Mouse (Mus musculus) lung, postnatal 14 days (tissue): Measurements from ENCODE around the gene Cntfr.

ENCODE experiments used
- DNase-seq: peaks from one replicate; pipeline ENCODE4 v3.0.0; 2021

Gene Cntfr

GRCm38 (mm10) chr4:41677006-41677629 is 19.8 kb downstream of the Cntfr start:
- DNase-seq, result peak; percentile 33

GRCm38 (mm10) chr4:41676248-41677005 is 20.5 kb downstream of the Cntfr start:
- no peak for DNase-seq

GRCm38 (mm10) chr4:41673186-41673585 is 23.7 kb downstream of the Cntfr start:
- DNase-seq, result no peak

- DNase-seq, result no peak
These were observed 24.3 kb downstream of the Cntfr start for GRCm38 (mm10) chr4:41672522-41672963.

- no peak for DNase-seq
These were observed 24.9 kb downstream of the Cntfr start for GRCm38 (mm10) chr4:41671963-41672480.

GRCm38 (mm10) chr4:41671500-41671899 is 25.4 kb downstream of the Cntfr start:
- DNase-seq, result no peak

- no peak for DNase-seq
These were observed 26.1 kb downstream of the Cntfr start for GRCm38 (mm10) chr4:41670836-41671235.

- no peak for DNase-seq
These were observed 30.2 kb downstream of the Cntfr start for GRCm38 (mm10) chr4:41666646-41667045.

- DNase-seq, result no peak
These were observed 31.7 kb downstream of the Cntfr start for GRCm38 (mm10) chr4:41665009-41665675.

GRCm38 (mm10) chr4:41664533-41664932 is 32.4 kb downstream of the Cntfr start:
- DNase-seq, result no peak

GRCm38 (mm10) chr4:41663614-41664013 is 33.3 kb downstream of the Cntfr start:
- no peak for DNase-seq

GRCm38 (mm10) chr4:41662723-41663122 is 34.2 kb downstream of the Cntfr start:
- no peak for DNase-seq

GRCm38 (mm10) chr4:41660851-41661430 is 35.9 kb downstream of the Cntfr start:
- DNase-seq, result no peak

- no peak for DNase-seq
These were observed 37.3 kb downstream of the Cntfr start for GRCm38 (mm10) chr4:41659556-41659955.

GRCm38 (mm10) chr4:41658566-41659384 is 38.1 kb downstream of the Cntfr start:
- no peak for DNase-seq

GRCm38 (mm10) chr4:41655525-41655924 is 41.4 kb downstream of the Cntfr start:
- no peak for DNase-seq

GRCm38 (mm10) chr4:41654217-41654616 is 42.7 kb downstream of the Cntfr start:
- peak; percentile 74 for DNase-seq

- no peak for DNase-seq
These were observed 43.2 kb downstream of the Cntfr start for GRCm38 (mm10) chr4:41653730-41654129.

- DNase-seq, result peak; percentile 83
These were observed 43.6 kb downstream of the Cntfr start for GRCm38 (mm10) chr4:41653296-41653695.

GRCm38 (mm10) chr4:41648627-41649026 is 48.3 kb downstream of the Cntfr start:
- no peak for DNase-seq

- DNase-seq, result no peak
These were observed 48.7 kb downstream of the Cntfr start for GRCm38 (mm10) chr4:41648157-41648556.

- peak; percentile 47 for DNase-seq
These were observed 51.4 kb downstream of the Cntfr start for GRCm38 (mm10) chr4:41645488-41645887.
